Mouse (Mus musculus) MEL (cell line): ENCODE results near the gene Mgll. TPM values are rescaled to one million over a fixed set of nuclear protein-coding genes. Genes with fewer than 3 reads are reported as not detected.

ENCODE experiments used
- DNase-seq: peaks from one replicate; pipeline ENCODE4 v3.0.0; 2011; ENCODE audit warnings: low read depth, low spot score
- H3K27ac ChIP-seq: 2 replicates; pipeline ENCODE4 v1.5.1; 2012; ENCODE audit warnings: low read depth, mild to moderate bottlenecking, control low read depth, low read length, moderate library complexity; ENCODE audit not compliant: control insufficient read depth
- H3K27me3 ChIP-seq, 2 experiments: fragments of 150-350 bp in 1 of 2; sonication (generic) in 1 of 2; 2 replicates each; pipeline ENCODE4 v1.6.1; 2012; ENCODE audit warnings: low read length in 2 of 2, mild to moderate bottlenecking in 2 of 2, improper control_type of control experiment in 1 of 2, moderate library complexity in 1 of 2; ENCODE audit not compliant: insufficient read depth in 2 of 2, control insufficient read depth in 1 of 2
- H3K36me3 ChIP-seq, 2 experiments: 2 replicates each; pipeline ENCODE4 v1.6.1; 2012 to 2014; ENCODE audit warnings: low read length in 2 of 2, improper control_type of control experiment in 1 of 2, inconsistent platforms in 1 of 2, mild to moderate bottlenecking in 1 of 2; ENCODE audit not compliant: insufficient read depth in 2 of 2, control insufficient read depth in 1 of 2
- H3K4me1 ChIP-seq, 2 experiments: fragments of 150-350 bp in 1 of 2; sonication (generic) in 1 of 2; 2 replicates each; pipeline ENCODE4 v1.6.1; 2012; ENCODE audit warnings: low read length in 2 of 2, improper control_type of control experiment in 1 of 2, mild to moderate bottlenecking in 1 of 2; ENCODE audit not compliant: insufficient read depth in 2 of 2, control insufficient read depth in 1 of 2
- H3K4me3 ChIP-seq, 2 experiments: fragments of 150-350 bp in 1 of 2; sonication (generic) in 1 of 2; 2 replicates each; pipeline ENCODE4 v1.5.1; 2012; ENCODE audit warnings: low read depth in 2 of 2, low read length in 2 of 2, mild to moderate bottlenecking in 2 of 2, moderate library complexity in 2 of 2, control low read depth in 1 of 2, improper control_type of control experiment in 1 of 2; ENCODE audit not compliant: control insufficient read depth in 1 of 2, insufficient read depth in 1 of 2
- H3K79me2 ChIP-seq: 2 replicates; pipeline ENCODE4 v1.6.1; 2012; ENCODE audit warnings: mild to moderate bottlenecking, low read length, moderate library complexity; ENCODE audit not compliant: control insufficient read depth, poor library complexity, insufficient read depth
- H3K9ac ChIP-seq: 2 replicates; pipeline ENCODE4 v1.6.1; 2012; ENCODE audit warnings: low read depth, mild to moderate bottlenecking, control low read depth, low read length, moderate library complexity; ENCODE audit not compliant: control insufficient read depth, poor library complexity, severe bottlenecking
- H3K9me3 ChIP-seq: fragments of 150-350 bp; sonication (generic); replicated peaks from 2 replicates; pipeline ENCODE4 v1.6.1; 2012; ENCODE audit warnings: mild to moderate bottlenecking, low read length, improper control_type of control experiment, moderate library complexity; ENCODE audit not compliant: insufficient read depth
- CTCF ChIP-seq, 3 experiments: IDR thresholded peaks in 2 of 3; conservative IDR thresholded peaks in 1 of 3; 2 replicates each; pipeline ENCODE4 v1.5.1; 2011 to 2012; ENCODE audit warnings: low read length in 3 of 3, low read depth in 2 of 3, mild to moderate bottlenecking in 2 of 3, improper control_type of control experiment in 1 of 3, inconsistent platforms in 1 of 3, mixed read lengths in 1 of 3, moderate library complexity in 1 of 3; ENCODE audit not compliant: control insufficient read depth in 1 of 3, insufficient read depth in 1 of 3, poor library complexity in 1 of 3, severe bottlenecking in 1 of 3
- EP300 ChIP-seq, 2 experiments: IDR thresholded peaks; 2 replicates each; pipeline ENCODE4 v1.6.1; 2011; ENCODE audit warnings: improper control_type of control experiment in 2 of 2, low read length in 2 of 2, low read depth in 1 of 2, mild to moderate bottlenecking in 1 of 2
- GATA1 ChIP-seq: IDR thresholded peaks from 2 replicates; pipeline ENCODE4 v1.6.1; 2011; ENCODE audit warnings: low read depth, low read length, improper control_type of control experiment
- JUND ChIP-seq: IDR thresholded peaks from 2 replicates; pipeline ENCODE4 v1.6.1; 2011; ENCODE audit warnings: low read depth, mild to moderate bottlenecking, improper control_type of control experiment, low read length
- MAX ChIP-seq: IDR thresholded peaks from 2 replicates; pipeline ENCODE4 v1.6.1; 2011; ENCODE audit warnings: low read length, improper control_type of control experiment
- MAZ ChIP-seq: IDR thresholded peaks from 2 replicates; pipeline ENCODE4 v1.6.1; 2012; ENCODE audit warnings: low read depth, mild to moderate bottlenecking, inconsistent platforms, low read length, improper control_type of control experiment
- MEF2A ChIP-seq: IDR thresholded peaks from 2 replicates; pipeline ENCODE4 v1.6.1; 2014; ENCODE audit warnings: low read depth, mild to moderate bottlenecking, inconsistent platforms, low read length, improper control_type of control experiment; ENCODE audit not compliant: poor library complexity, insufficient replicate concordance, severe bottlenecking; ENCODE audit errors: extremely low read depth
- NELFE ChIP-seq: IDR thresholded peaks from 2 replicates; pipeline ENCODE4 v1.6.1; 2011; ENCODE audit warnings: low read depth, low read length, improper control_type of control experiment
- POLR2AphosphoS2 ChIP-seq: IDR thresholded peaks from 2 replicates; pipeline ENCODE4 v1.6.1; 2011; ENCODE audit warnings: low read length, improper control_type of control experiment
- POLR2AphosphoS5 ChIP-seq: IDR thresholded peaks from 2 replicates; pipeline ENCODE4 v1.6.1; 2012; ENCODE audit warnings: low read depth, borderline replicate concordance, mild to moderate bottlenecking, inconsistent platforms, low read length, moderate library complexity, mixed read lengths
- TBP ChIP-seq: IDR thresholded peaks from 2 replicates; pipeline ENCODE4 v1.8.0; 2011; ENCODE audit warnings: low read depth, low read length, improper control_type of control experiment
- USF1 ChIP-seq: IDR thresholded peaks from 2 replicates; pipeline ENCODE4 v1.6.1; 2014; ENCODE audit warnings: low read depth, mild to moderate bottlenecking, inconsistent platforms, low read length, improper control_type of control experiment, moderate library complexity
- USF2 ChIP-seq, 2 experiments: IDR thresholded peaks; 2 replicates each; pipeline ENCODE4 v1.6.1; 2011 to 2012; ENCODE audit warnings: improper control_type of control experiment in 2 of 2, low read length in 2 of 2, borderline replicate concordance in 1 of 2, inconsistent platforms in 1 of 2, low read depth in 1 of 2, mild to moderate bottlenecking in 1 of 2; ENCODE audit not compliant: insufficient read depth in 1 of 2
- ZKSCAN1 ChIP-seq: IDR thresholded peaks from 2 replicates; pipeline ENCODE4 v1.6.1; 2012; ENCODE audit warnings: low read depth, mild to moderate bottlenecking, inconsistent platforms, low read length, improper control_type of control experiment, moderate library complexity
- polyA plus RNA-seq, 2 experiments: library from polyadenylated mRNA; stranded (reverse) in 1 of 2; unstranded in 1 of 2; fragments of >175 nt in 1 of 2; fragments of >200 nt in 1 of 2; gene quantifications; 2 replicates each; pipeline versions ENCODE4 v1.2.1 to v1.2.4; 2012; ENCODE audit warnings: low replicate concordance in 2 of 2, low read depth in 1 of 2; ENCODE audit not compliant: insufficient read length in 2 of 2, insufficient read depth in 1 of 2, missing spikeins in 1 of 2
- total RNA-seq: library from RNA; depleted of rRNA; stranded (reverse); fragments of 300-350 nt; gene quantifications from 2 replicates; pipeline ENCODE4 v1.2.3, GENCODE M21; 2012

Gene Mgll
- total and polyA plus RNA-seq, 3 experiments = not detected

DNA sequence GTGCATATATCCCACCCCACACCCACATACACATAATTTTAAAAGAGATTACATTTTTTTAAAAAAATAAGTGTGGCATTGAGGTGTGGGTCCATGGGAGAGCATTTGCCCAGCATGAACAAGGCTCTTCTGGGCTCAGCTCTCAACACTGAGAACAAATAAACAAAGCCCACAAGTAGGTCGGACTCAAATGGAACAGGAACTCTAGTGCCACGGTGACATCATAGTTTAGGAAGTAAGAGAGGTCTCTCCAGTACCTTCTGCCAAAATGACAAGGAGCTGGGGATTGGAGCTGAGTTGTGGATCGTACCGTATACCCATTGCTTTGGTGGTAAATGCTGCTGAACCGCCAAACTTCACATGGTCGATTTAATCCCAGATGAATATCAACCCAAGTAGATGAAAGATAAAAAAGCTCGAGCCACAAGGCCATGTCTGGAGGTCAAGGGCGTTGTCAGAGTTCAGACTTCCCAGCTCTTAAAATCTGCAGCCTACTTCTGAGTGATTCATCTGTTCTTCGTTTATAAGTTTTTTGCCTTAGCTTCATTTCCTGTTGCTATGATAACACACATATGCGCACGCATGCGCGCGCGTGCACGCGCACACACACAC lies 80.9 kb downstream of the Mgll start:
- no peak for TF ChIP-seq MAZ
- H3K4me1 ChIP-seq = no peaks in the 10 kb centered on the region
- H3K27ac ChIP-seq = no peak overlapping the region
- H3K4me3 ChIP-seq = no peak overlapping the region
- H3K9ac ChIP-seq = no peak overlapping the region
- H3K9me3 ChIP-seq = no peaks in the 10 kb centered on the region
- peaks cover 0 to 4% of the 10 kb centered on the region in 2 experiments; a peak in 2 of 4 replicates for H3K27me3 ChIP-seq
- DNase-seq = no peak
- no peaks in the 10 kb centered on the region for H3K36me3 ChIP-seq
- no peaks in the 10 kb centered on the region for H3K79me2 ChIP-seq

DNA sequence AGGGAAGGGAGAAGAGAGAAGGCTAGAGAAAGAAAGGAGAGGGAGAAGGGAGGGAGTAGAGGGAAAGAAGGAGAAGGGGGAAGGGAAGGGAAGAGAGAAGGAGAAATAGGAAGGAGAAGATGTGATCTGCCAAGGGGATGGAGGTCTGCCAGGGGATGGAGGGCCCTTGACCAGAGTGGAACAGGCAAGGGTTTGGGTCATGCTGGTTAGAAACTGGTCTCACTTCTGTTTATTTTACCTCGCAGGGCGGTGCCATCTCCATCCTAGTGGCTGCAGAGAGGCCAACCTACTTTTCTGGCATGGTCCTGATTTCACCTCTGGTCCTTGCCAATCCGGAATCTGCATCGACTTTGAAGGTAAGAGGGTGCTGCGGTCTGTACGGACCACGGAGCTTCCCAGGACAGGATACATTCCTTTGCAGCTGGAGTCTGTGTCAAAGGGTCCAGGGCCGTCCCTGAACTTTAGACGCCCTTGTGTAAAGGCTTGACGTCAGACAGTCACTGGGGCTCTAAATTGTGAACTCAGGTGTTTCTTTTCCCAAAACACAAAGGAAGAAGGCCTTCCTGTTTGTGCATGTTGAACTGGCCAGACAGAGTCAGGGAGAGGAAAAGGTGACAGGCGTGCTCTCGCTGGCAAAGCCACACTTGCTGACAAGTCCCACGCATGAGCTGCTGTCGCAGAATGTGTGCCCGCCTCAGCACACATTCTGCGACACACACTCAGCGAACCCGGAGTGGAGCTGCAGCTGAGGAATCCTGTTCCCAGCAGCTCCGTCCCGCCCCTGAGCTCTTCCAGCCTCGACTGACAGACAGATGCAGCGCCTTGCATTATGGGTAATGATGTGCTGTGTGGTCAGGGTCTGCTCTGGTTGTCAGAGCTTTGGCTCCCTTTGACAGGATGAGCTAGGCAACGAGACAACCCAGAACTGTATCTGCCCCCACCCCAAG lies 85.2 kb downstream of the Mgll start:
- H3K36me3 ChIP-seq = no peaks in the 10 kb centered on the region
- no peaks in the 10 kb centered on the region for H3K4me1 ChIP-seq
- no peak overlapping the region for H3K27ac ChIP-seq

DNA sequence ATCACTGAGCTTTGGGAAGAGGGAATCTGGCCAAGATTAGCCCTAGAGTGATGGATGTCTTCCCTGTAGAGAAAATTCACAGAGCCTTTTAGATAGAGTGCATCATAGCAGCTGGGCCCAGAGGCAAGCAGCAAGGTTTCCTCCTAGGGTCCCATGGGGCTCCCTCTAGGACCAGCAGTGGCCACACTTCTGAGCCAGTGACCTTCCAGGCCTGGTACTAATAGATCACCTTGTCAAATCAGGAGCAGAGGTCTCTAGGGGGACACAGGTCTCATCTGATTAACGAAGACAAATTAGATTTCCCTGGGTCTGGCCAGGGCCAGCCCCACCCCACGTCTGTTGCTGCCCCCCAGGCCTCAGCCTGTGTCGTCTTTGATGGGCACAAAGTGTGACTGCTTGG lies 86.1 kb downstream of the Mgll start:
- Histone ChIP-seq H3K79me2 (no peaks in the 10 kb centered on the region), H3K4me3 (no peak overlapping the region), H3K27ac (no peak overlapping the region), H3K9ac (no peak overlapping the region), H3K4me1 (no peaks in the 10 kb centered on the region), H3K36me3 (no peaks in the 10 kb centered on the region), H3K27me3 (peaks cover 0 to 5% of the 10 kb centered on the region in 2 experiments; a peak in 3 of 4 replicates), H3K9me3 (no peaks in the 10 kb centered on the region)
- TF ChIP-seq NELFE (no peak), EP300 (IDR thresholded peaks at IDR 0.05; ENCODE audit: low read depth in 1 of 2, low read length in 2 of 2) (no peak), GATA1 (no peak), MEF2A (no peak), TBP (no peak), USF2 (IDR thresholded peaks at IDR 0.05; ENCODE audit: borderline replicate concordance in 1 of 2, insufficient read depth in 1 of 2, low read depth in 1 of 2, low read length in 2 of 2) (no peak)
- no peak for DNase-seq

More for the DNA sequence above, 85.2 kb downstream of the Mgll start:
- Histone ChIP-seq H3K27me3 (peaks cover 0 to 5% of the 10 kb centered on the region in 2 experiments; a peak in 3 of 4 replicates), H3K4me3 (no peak overlapping the region), H3K79me2 (no peaks in the 10 kb centered on the region), H3K9ac (no peak overlapping the region), H3K9me3 (no peaks in the 10 kb centered on the region)
- no peak for TF ChIP-seq CTCF (IDR thresholded peaks at IDR 0.05 in 2 of 3, conservative IDR thresholded peaks at IDR 0.05 in 1 of 3; ENCODE audit: control insufficient read depth in 1 of 3, insufficient read depth in 1 of 3, low read depth in 2 of 3, low read length in 3 of 3, poor library complexity in 1 of 3, severe bottlenecking in 1 of 3)
- no peak for TF ChIP-seq POLR2AphosphoS2
- no peak for TF ChIP-seq USF2 (IDR thresholded peaks at IDR 0.05; ENCODE audit: borderline replicate concordance in 1 of 2, insufficient read depth in 1 of 2, low read depth in 1 of 2, low read length in 2 of 2)
- no peak for TF ChIP-seq ZKSCAN1
- TF ChIP-seq MAX = no peak
- TF ChIP-seq MEF2A = no peak
- TF ChIP-seq JUND = no peak
- TF ChIP-seq POLR2AphosphoS5 = no peak
- no peak for TF ChIP-seq USF1
- DNase-seq = no peak
